Mouse (Mus musculus): ENCODE data around the gene Gm3336. TPM values are rescaled to one million over a fixed set of nuclear protein-coding genes. Genes with fewer than 3 reads are reported as not detected.

Gm3336 gene
- total and polyA plus RNA-seq, 3 experiments: 0.25 to 0.49 TPM; not detected in 1

- H3K27me3 ChIP-seq (replicated peaks): no peaks in the 10 kb centered on the region
- H3K9me3 ChIP-seq (replicated peaks; ENCODE audit: low read length): no peaks in the 10 kb centered on the region
- peaks cover 38 to 75% of the 10 kb centered on the region in 2 experiments for H3K4me1 ChIP-seq (ENCODE audit: control insufficient read depth in 1 of 2, insufficient read depth in 2 of 2)
- in situ Hi-C loops (cut with MboI; ENCODE audit: low pct_ligation_motif_present, low pct_unique_long_range_greater_than_20kb, low sequenced_read_pairs): loop anchor here (5.0 kb wide), 1 partner anchor 35 kb away; no protein-coding TSS in a partner anchor
- TF ChIP-seq CHD1 (IDR thresholded peaks at IDR 0.05; ENCODE audit: low read depth, low read length): no peak
- no peak for TF ChIP-seq CTCF (conservative IDR thresholded peaks at IDR 0.05 in 1 of 2, IDR thresholded peaks at IDR 0.05 in 1 of 2; ENCODE audit: low read depth in 2 of 2, low read length in 2 of 2)
- TF ChIP-seq PAX5 (IDR thresholded peaks at IDR 0.05; ENCODE audit: low read length): no peak
- TF ChIP-seq TCF12 (IDR thresholded peaks at IDR 0.05; ENCODE audit: low read depth, low read length): no peak
- TF ChIP-seq ZKSCAN1 (IDR thresholded peaks at IDR 0.05; ENCODE audit: borderline replicate concordance, low read depth, low read length): no peak
- TF ChIP-seq JUND (conservative IDR thresholded peaks at IDR 0.05; ENCODE audit: low read depth, low read length): no peak
- TF ChIP-seq POLR2A (IDR thresholded peaks at IDR 0.05; ENCODE audit: low read depth, low read length): no peak
- no peak for TF ChIP-seq MAX (IDR thresholded peaks at IDR 0.05; ENCODE audit: low read length)
- no peak for TF ChIP-seq UBTF (IDR thresholded peaks at IDR 0.05; ENCODE audit: low read depth, low read length)
- no peak for TF ChIP-seq TBP (conservative IDR thresholded peaks at IDR 0.05; ENCODE audit: low read depth, low read length)
- no peak for TF ChIP-seq E2F4 (IDR thresholded peaks at IDR 0.05; ENCODE audit: insufficient replicate concordance, low read depth, low read length)
- H3K9ac ChIP-seq (ENCODE audit: insufficient read depth, low read depth): no peak overlapping the region
- no peak overlapping the region for H3K4me3 ChIP-seq (replicated peaks in 1 of 3; ENCODE audit: low read depth in 2 of 3, low read length in 2 of 3, poor library complexity in 1 of 3)
- 0 out of 2 replicates have a peak overlapping the region, but pooled peaks have one; percentile 17 for H3K4me2 ChIP-seq (ENCODE audit: insufficient read depth, low read depth, poor library complexity, severe bottlenecking)
- peaks cover 44 to 68% of the 10 kb centered on the region in 2 experiments for H3K36me3 ChIP-seq (replicated peaks in 1 of 2; ENCODE audit: control insufficient read depth in 1 of 2, insufficient read depth in 1 of 2, low read length in 1 of 2)
- dilution Hi-C loops (cut with MboI; ENCODE audit: extremely low pct_ligation_motif_present, extremely low pct_unique_long_range_greater_than_20kb, low sequenced_read_pairs): no loop called here
- no peak for DNase-seq (ENCODE audit: extremely low read depth)
- H3K79me2 ChIP-seq (replicated peaks; ENCODE audit: control insufficient read depth, extremely low read depth, insufficient read depth, poor library complexity, severe bottlenecking): no peaks in the 10 kb centered on the region
- H3K27ac ChIP-seq (ENCODE audit: insufficient read depth, low read depth): peak overlapping the region; percentile 49; the same call in 1 of the 2 replicates
These were observed 49.2 kb downstream of the Gm3336 start for GRCm38 (mm10) chr8:70767503-70767902.

DNA sequence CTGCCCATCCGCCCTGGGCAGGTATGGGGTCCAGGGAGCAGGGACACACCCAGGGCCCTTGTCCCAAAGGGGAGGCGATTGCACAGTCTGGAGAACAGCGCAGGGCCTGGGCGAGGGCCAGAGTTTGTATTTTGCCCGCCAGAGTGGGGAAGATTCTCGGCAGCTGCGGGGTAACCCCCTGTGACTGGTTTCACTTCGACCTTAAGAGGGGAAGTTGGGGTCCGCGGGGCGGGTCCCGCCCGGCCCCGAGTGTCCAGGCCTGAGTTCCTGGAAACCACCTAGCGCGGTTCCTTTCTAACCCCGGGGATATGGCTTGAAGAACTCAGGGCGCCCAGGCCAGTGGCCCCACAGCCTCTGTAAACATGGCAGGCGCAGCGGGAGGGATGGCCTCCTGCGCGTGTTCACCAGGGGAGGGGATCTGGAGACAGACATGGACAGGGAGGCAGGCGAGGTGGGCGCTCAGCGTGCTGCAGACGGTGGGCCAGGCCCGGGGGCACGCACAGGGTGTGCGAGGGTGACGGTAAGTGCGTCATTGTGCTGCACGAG lies 50.0 kb downstream of the Gm3336 start:
- H3K9ac ChIP-seq (ENCODE audit: insufficient read depth, low read depth): 0 out of 2 replicates have a peak overlapping the region, but pooled peaks have one; percentile 2
- no peaks in the 10 kb centered on the region for H3K79me2 ChIP-seq (replicated peaks; ENCODE audit: control insufficient read depth, extremely low read depth, insufficient read depth, poor library complexity, severe bottlenecking)
- in situ Hi-C loops (cut with MboI; ENCODE audit: low pct_ligation_motif_present, low pct_unique_long_range_greater_than_20kb, low sequenced_read_pairs) (loop anchor here (5.0 kb wide), 1 partner anchor 34 kb away; no protein-coding TSS in a partner anchor), dilution Hi-C loops (cut with MboI; ENCODE audit: extremely low pct_ligation_motif_present, extremely low pct_unique_long_range_greater_than_20kb, low sequenced_read_pairs) (no loop called here)
- peak overlapping the region in 2 of 3 experiments; percentile 41 to 48 for H3K4me3 ChIP-seq (replicated peaks in 1 of 3; ENCODE audit: low read depth in 2 of 3, low read length in 2 of 3, poor library complexity in 1 of 3)
- peak; percentile 53 for DNase-seq (ENCODE audit: extremely low read depth)
- peak overlapping the region; percentile 80 for H3K27ac ChIP-seq (ENCODE audit: insufficient read depth, low read depth)
- no peaks in the 10 kb centered on the region for H3K27me3 ChIP-seq (replicated peaks)
- peak overlapping the region; percentile 24; the same call in 1 of the 2 replicates for H3K4me2 ChIP-seq (ENCODE audit: insufficient read depth, low read depth, poor library complexity, severe bottlenecking)
- peaks cover 42 to 76% of the 10 kb centered on the region in 2 experiments for H3K4me1 ChIP-seq (ENCODE audit: control insufficient read depth in 1 of 2, insufficient read depth in 2 of 2)
- H3K9me3 ChIP-seq (replicated peaks; ENCODE audit: low read length): no peaks in the 10 kb centered on the region
- H3K36me3 ChIP-seq (replicated peaks in 1 of 2; ENCODE audit: control insufficient read depth in 1 of 2, insufficient read depth in 1 of 2, low read length in 1 of 2): peaks cover 44 to 63% of the 10 kb centered on the region in 2 experiments
- TF ChIP-seq ZC3H11A (IDR thresholded peaks at IDR 0.05; ENCODE audit: low read depth, low read length): no peak
- no peak for TF ChIP-seq ELF1 (IDR thresholded peaks at IDR 0.05; ENCODE audit: low read depth, low read length)
- no peak for TF ChIP-seq USF2 (conservative IDR thresholded peaks at IDR 0.05; ENCODE audit: low read depth, low read length)
- no peak for TF ChIP-seq ZMIZ1 (IDR thresholded peaks at IDR 0.05; ENCODE audit: low read depth, low read length)
- TF ChIP-seq TCF12 (IDR thresholded peaks at IDR 0.05; ENCODE audit: low read depth, low read length): 0 out of 2 replicates have a peak, but pooled peaks have one; percentile 21
- no peak; the same call in 1 of the 2 replicates for TF ChIP-seq MXI1 (IDR thresholded peaks at IDR 0.05; ENCODE audit: low read depth, low read length)
- TF ChIP-seq JUND (conservative IDR thresholded peaks at IDR 0.05; ENCODE audit: low read depth, low read length): no peak
- no peak for TF ChIP-seq KAT2A (IDR thresholded peaks at IDR 0.05; ENCODE audit: insufficient replicate concordance, low read length)
- no peak for TF ChIP-seq SMC3 (IDR thresholded peaks at IDR 0.05; ENCODE audit: low read depth, low read length)
- no peak for TF ChIP-seq RAD21 (IDR thresholded peaks at IDR 0.05; ENCODE audit: low read depth, low read length)
- TF ChIP-seq CHD2 (IDR thresholded peaks at IDR 0.05; ENCODE audit: low read length): no peak
- TF ChIP-seq SIN3A (IDR thresholded peaks at IDR 0.05; ENCODE audit: low read length): no peak
- TF ChIP-seq CTCF (conservative IDR thresholded peaks at IDR 0.05 in 1 of 2, IDR thresholded peaks at IDR 0.05 in 1 of 2; ENCODE audit: low read depth in 2 of 2, low read length in 2 of 2): no peak
- TF ChIP-seq HCFC1 (IDR thresholded peaks at IDR 0.05; ENCODE audit: low read depth, low read length): no peak
- no peak for TF ChIP-seq CHD1 (IDR thresholded peaks at IDR 0.05; ENCODE audit: low read depth, low read length)
- no peak for TF ChIP-seq ZKSCAN1 (IDR thresholded peaks at IDR 0.05; ENCODE audit: borderline replicate concordance, low read depth, low read length)
- no peak for TF ChIP-seq NELFE (IDR thresholded peaks at IDR 0.05; ENCODE audit: low read depth, low read length)
- TF ChIP-seq PAX5 (IDR thresholded peaks at IDR 0.05; ENCODE audit: low read length): no peak
- no peak for TF ChIP-seq GABPA (IDR thresholded peaks at IDR 0.05; ENCODE audit: insufficient replicate concordance, low read depth, low read length)
- no peak for TF ChIP-seq MAZ (IDR thresholded peaks at IDR 0.05; ENCODE audit: low read depth, low read length)
- TF ChIP-seq ZNF384 (IDR thresholded peaks at IDR 0.05; ENCODE audit: low read depth, low read length): no peak
- no peak for TF ChIP-seq POLR2AphosphoS2 (IDR thresholded peaks at IDR 0.05; ENCODE audit: low read depth, low read length)
- TF ChIP-seq RCOR1 (conservative IDR thresholded peaks at IDR 0.05; ENCODE audit: low read depth, low read length): no peak
- no peak for TF ChIP-seq JUN (IDR thresholded peaks at IDR 0.05; ENCODE audit: insufficient read depth, low read depth, low read length)
- TF ChIP-seq MYC (IDR thresholded peaks at IDR 0.05; ENCODE audit: low read depth, low read length): no peak
- TF ChIP-seq EP300 (IDR thresholded peaks at IDR 0.05; ENCODE audit: low read length): no peak

All from CH12.LX (cell line).